Mouse (Mus musculus) hindbrain, embryonic 12.5 days (tissue): ENCODE data around the gene Alg2. TPM values are rescaled to one million over a fixed set of nuclear protein-coding genes. Genes with fewer than 3 reads are reported as not detected.
A peak's percentile ranks its signal among the peaks of the same experiment; 100 is the strongest.

Source experiments
- ATAC-seq: fragments of 200-750 bp; cut with Nextera tagmentation; 2 replicates; pipeline ENCODE4 v1.8.0; 2017; ENCODE audit warnings: moderate TSS enrichment; ENCODE audit not compliant: low FRiP score
- H3K27ac ChIP-seq: fragments of 300-500 bp; sonication (generic); 2 replicates; pipeline ENCODE4 v1.5.1; 2016; ENCODE audit warnings: mild to moderate bottlenecking
- H3K27me3 ChIP-seq: fragments of 300-500 bp; sonication (generic); 2 replicates; pipeline ENCODE4 v1.6.1; 2016; ENCODE audit warnings: mild to moderate bottlenecking
- H3K36me3 ChIP-seq: fragments of 300-500 bp; sonication (generic); 2 replicates; pipeline ENCODE4 v1.6.1; 2016; ENCODE audit warnings: mild to moderate bottlenecking
- H3K4me1 ChIP-seq: fragments of 300-500 bp; sonication (generic); 2 replicates; pipeline ENCODE4 v1.6.1; 2016
- H3K4me2 ChIP-seq: fragments of 300-500 bp; sonication (generic); replicated peaks from 2 replicates; pipeline ENCODE4 v1.6.1; 2016; ENCODE audit warnings: mild to moderate bottlenecking
- H3K4me3 ChIP-seq: fragments of 300-500 bp; sonication (generic); 2 replicates; pipeline ENCODE4 v1.5.1; 2016; ENCODE audit warnings: mild to moderate bottlenecking
- H3K9ac ChIP-seq: fragments of 300-500 bp; sonication (generic); 2 replicates; pipeline ENCODE4 v1.6.1; 2016; ENCODE audit warnings: mild to moderate bottlenecking, moderate library complexity
- H3K9me3 ChIP-seq: fragments of 300-500 bp; sonication (generic); replicated peaks from 2 replicates; pipeline ENCODE4 v1.6.1; 2016; ENCODE audit warnings: mild to moderate bottlenecking
- WGBS: fragments of 180-500 bp; shearing (Covaris S2); methylation state at CpG from one replicate; pipeline ENCODE4 v1.1.7; 2016; 5-methylcytosine and 5-hydroxymethylcytosine counted together
- polyA plus RNA-seq: library from polyadenylated mRNA; unstranded; fragments of >200 nt; fragmentation: Nextera tagmentation; extraction: Ambion mirVana; gene quantifications from 2 replicates; pipeline ENCODE4 v1.2.1, GENCODE M21; 2016

Gene Alg2
- polyA plus RNA-seq, 1 experiment from 2014 or later = 196 TPM

DNA sequence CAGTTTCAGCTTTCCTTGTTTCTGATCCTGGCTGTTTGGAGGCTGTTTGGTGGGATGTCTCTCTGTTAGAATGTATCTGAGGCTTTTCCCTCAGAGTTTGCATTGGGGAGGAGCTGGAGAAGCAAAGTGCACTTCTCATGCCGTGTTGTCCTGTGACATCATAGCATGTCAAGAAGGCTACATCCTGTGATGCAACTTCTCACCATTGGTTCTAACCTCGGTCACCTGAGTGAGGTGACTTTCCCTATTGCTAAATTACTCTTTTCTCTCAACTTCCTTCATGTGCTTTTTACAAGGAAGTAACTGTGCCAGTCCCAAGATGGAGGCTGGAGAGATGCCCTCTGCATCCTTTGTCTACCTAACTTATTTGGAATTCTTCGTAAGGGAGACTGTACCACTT is 25.6 kb downstream of the Alg2 start:
- no peak for ATAC-seq
- Histone ChIP-seq H3K9me3 (no peaks in the 10 kb centered on the region), H3K36me3 (no peaks in the 10 kb centered on the region), H3K27me3 (no peaks in the 10 kb centered on the region), H3K27ac (no peak overlapping the region), H3K9ac (no peak overlapping the region), H3K4me2 (no peak overlapping the region), H3K4me3 (no peak overlapping the region), H3K4me1 (peaks cover 11% of the 10 kb centered on the region; the same call in 1 of the 2 replicates)
- WGBS = 89% methylated on average over 3 of the region's 3 CpGs

DNA sequence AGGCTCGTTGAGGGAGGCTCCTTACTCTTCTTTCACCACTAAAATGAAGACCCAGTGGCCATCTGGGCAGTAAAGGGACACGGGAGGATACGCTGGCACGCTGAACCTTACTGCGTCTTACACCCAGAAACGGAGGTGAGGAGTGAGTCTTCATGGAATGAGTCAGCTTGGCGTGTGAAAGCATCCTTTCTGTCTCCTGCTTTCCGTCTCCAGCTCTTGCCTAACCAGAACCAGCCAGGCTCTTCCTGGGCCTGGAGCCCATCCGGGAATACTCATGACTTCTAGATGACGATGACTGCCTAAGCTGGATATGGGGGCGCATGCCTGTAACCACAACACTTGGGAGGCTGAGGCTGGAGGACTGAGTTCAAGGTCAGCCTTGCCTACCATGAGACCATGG is 33.2 kb downstream of the Alg2 start:
- no peak overlapping the region for H3K27ac ChIP-seq
- H3K27me3 ChIP-seq = peaks cover 3% of the 10 kb centered on the region; the same call in 1 of the 2 replicates

DNA sequence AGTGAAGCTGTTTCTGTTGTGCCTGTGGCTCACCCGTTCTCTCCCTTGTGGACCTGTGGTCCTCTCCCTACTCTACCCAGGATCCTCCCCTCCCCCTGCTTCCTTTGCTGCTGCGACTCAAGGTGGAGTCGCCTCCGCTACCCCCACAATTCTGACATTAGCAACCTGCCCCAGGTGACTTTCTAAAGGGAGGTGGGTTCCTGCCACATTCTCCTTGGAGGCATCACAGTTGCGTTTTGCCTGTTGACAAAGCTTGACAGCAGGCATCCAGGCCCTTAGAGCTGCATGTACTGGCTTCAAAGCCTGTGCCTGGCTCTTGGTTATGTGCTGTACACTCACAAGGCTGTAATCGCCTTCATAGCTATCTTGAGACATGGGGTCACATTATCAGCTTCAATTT is 35.2 kb downstream of the Alg2 start:
- Histone ChIP-seq H3K36me3 (no peaks in the 10 kb centered on the region), H3K27me3 (peaks cover 3% of the 10 kb centered on the region; the same call in 1 of the 2 replicates), H3K9ac (no peak overlapping the region), H3K27ac (no peak overlapping the region), H3K4me1 (peaks cover 37% of the 10 kb centered on the region), H3K9me3 (no peaks in the 10 kb centered on the region), H3K4me2 (no peak overlapping the region), H3K4me3 (no peak overlapping the region)
- 72% methylated on average over 6 of the region's 6 CpGs for WGBS
- no peak for ATAC-seq

More for the DNA sequence above, 33.2 kb downstream of the Alg2 start:
- H3K9me3 ChIP-seq = no peaks in the 10 kb centered on the region
- H3K4me2 ChIP-seq = no peak overlapping the region
- no peak for ATAC-seq
- WGBS = 90% methylated on average over 11 of the region's 11 CpGs
- H3K4me1 ChIP-seq = peaks cover 27% of the 10 kb centered on the region
- H3K36me3 ChIP-seq = no peaks in the 10 kb centered on the region
- H3K4me3 ChIP-seq = no peak overlapping the region
- H3K9ac ChIP-seq = no peak overlapping the region

DNA sequence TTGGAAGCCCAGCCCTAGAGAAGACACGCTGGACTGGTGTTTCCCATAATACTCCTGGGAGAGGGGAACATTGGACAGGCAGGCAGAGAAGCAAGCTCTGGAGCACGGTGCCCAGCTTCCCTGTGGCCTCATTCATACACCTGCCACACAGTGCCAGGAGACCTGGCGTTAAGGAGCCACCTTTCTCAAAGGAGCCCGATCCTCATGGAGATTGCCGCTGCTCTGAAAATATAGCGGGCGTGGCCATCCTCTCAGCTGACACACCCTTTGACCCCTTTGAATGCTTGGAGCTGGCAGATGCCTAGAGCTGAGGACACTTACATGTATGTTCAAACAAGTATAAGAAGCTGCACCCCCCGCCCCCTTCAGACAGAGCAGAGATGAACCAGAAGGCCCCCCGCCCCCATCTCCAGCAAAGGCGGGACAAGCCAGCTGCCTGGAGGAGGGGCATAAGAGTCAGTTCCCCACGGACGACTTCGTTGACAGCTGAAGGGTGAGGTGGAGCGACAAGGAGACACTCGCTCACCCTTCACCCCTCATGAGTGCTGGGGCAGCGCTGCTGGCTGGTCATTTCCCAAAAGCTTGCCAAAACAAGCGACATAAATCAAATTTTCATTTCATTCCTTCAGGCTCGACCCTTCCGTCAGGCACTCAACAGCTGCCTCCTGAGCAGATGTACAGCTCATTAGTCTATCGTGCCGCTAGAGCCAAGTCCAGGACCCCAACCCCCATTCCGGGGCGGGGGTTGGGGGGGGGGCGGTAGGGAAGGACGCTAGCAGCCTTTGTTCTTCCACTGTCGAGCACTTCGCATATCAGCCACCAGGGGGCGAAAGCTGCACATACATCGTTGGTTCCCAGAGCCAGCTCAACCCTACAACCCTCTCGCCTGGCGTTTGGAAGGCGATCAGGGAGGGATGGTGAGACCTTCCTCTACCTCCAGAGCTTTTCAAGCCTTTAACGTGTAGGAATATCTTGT is 36.5 kb downstream of the Alg2 start:
- Histone ChIP-seq H3K4me3 (peak overlapping the region; percentile 40), H3K27ac (peak overlapping the region; percentile 85)
- peak; percentile 89 for ATAC-seq

DNA sequence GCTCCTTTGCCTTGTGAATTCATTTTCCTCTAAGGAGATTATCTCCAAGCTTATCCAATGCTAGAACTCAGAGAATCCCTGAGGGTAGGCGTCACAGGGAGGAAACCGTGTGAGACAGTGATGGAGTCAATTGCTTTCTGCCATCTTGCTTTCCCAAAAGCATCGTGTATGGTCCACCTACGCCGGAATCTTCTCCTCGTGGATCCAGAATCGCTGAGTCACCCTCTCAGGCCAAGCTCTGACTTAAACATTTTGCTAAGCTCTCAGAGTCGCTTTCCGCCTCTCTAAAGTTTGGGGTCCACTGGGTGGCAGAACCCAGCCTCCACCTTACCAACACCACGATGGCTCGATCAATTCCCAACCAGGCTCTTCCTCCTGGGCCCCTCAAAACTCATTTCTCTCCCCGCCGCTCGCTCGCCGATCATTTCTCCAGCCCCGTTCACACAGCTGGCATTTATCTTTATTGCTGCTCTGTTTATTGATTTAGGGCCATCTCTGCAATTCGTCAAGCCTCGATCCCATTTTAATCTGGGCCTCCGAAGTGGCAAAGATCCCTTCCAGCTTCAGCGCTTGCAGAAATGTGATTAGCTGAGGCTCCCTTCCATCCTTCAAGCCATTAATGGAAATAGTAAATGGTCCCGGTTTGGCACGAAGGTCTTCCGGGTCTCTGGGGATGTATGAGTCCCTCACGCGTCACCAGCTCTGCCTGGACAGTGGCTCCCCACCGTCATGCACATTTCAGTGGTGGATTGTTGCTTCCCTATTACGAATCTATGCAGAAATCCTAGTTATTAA is 38.4 kb downstream of the Alg2 start:
- Histone ChIP-seq H3K9ac (no peak overlapping the region), H3K4me1 (peaks cover 43% of the 10 kb centered on the region), H3K36me3 (no peaks in the 10 kb centered on the region), H3K9me3 (no peaks in the 10 kb centered on the region), H3K4me2 (no peak overlapping the region), H3K4me3 (no peak overlapping the region), H3K27me3 (peaks cover 3% of the 10 kb centered on the region; the same call in 1 of the 2 replicates), H3K27ac (peak overlapping the region; percentile 13; the same call in 1 of the 2 replicates)
- ATAC-seq = no peak
- 70% methylated on average over 28 of the region's 28 CpGs for WGBS

More for the DNA sequence above, 36.5 kb downstream of the Alg2 start:
- H3K4me2 ChIP-seq = peak overlapping the region; percentile 56
- H3K4me1 ChIP-seq = peaks cover 42% of the 10 kb centered on the region
- no peaks in the 10 kb centered on the region for H3K36me3 ChIP-seq
- H3K9me3 ChIP-seq = no peaks in the 10 kb centered on the region
- H3K27me3 ChIP-seq = peaks cover 3% of the 10 kb centered on the region; the same call in 1 of the 2 replicates
- peak overlapping the region; percentile 65 for H3K9ac ChIP-seq
- WGBS = under 1% methylated on average over 33 of the region's 33 CpGs

DNA sequence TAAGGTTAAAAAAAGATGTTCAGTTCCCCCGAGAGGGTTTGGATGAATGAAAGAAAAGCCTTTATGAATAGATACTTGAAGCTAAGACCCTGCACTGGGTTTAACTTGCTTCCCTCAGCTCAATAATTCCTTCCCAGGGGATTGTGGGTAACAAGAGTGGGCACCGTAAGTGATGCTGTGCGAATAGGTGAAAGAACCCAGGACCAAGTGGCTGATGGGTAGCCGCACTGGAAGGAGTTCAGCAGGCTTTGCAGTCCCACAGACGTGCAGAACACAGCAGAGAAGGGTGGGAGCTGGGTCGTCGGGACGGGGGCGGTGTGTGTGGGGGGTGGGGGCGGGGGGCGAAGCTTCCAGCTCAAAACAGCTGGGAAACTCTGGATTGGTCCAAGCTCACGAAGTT is 39.0 kb downstream of the Alg2 start:
- no peak overlapping the region for H3K4me2 ChIP-seq

DNA sequence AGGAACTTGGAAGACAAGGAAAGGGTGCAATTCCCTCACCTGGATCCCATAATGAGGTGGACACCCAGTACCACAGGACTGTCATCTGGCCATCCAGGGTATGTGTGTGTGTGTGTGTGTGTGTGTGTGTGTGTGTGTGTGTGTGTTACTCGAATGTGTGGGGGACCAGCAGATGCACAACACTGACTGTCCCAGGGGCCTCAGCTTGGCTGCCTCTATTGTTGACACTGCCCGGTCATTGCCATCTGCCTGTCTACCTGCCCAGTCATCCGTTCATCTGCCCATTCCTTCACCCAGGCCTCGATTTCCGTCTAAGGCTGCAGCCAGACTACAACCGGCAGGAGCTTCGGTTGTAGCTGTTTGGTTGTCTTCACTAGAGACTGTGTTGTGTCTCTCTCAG is 41.4 kb downstream of the Alg2 start:
- Histone ChIP-seq H3K9ac (no peak overlapping the region), H3K27me3 (peaks cover 3% of the 10 kb centered on the region; the same call in 1 of the 2 replicates), H3K36me3 (no peaks in the 10 kb centered on the region), H3K4me1 (peaks cover 31% of the 10 kb centered on the region; the same call in 1 of the 2 replicates), H3K4me2 (no peak overlapping the region), H3K9me3 (no peaks in the 10 kb centered on the region), H3K27ac (no peak overlapping the region), H3K4me3 (no peak overlapping the region)
- WGBS = 84% methylated on average over 6 of the region's 7 CpGs
- no peak for ATAC-seq

More for the DNA sequence above, 39.0 kb downstream of the Alg2 start:
- peaks cover 41% of the 10 kb centered on the region for H3K4me1 ChIP-seq
- H3K27me3 ChIP-seq = peaks cover 3% of the 10 kb centered on the region; the same call in 1 of the 2 replicates
- H3K36me3 ChIP-seq = no peaks in the 10 kb centered on the region
- no peak overlapping the region for H3K27ac ChIP-seq
- no peaks in the 10 kb centered on the region for H3K9me3 ChIP-seq
- 67% methylated on average over 12 of the region's 12 CpGs for WGBS
- H3K9ac ChIP-seq = no peak overlapping the region
- H3K4me3 ChIP-seq = no peak overlapping the region
- no peak for ATAC-seq

DNA sequence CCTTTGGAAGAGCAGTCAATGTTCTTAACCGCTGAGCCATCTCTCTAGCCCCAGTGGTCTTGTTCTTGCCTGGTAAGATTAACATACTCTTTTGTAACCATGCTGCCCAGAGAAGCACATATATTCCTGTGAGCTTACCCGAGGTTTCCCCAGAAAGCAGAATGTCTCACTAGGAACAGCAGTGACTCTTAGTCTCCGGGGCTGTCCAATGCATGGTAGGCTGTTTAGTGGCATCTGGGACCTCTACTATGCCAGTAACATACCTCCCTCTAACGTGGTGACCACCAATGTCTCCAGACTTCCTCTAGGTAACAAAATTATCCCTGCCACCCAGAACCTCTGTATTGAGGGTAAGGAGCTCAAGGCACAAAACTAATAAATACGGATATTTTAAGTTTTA is 43.1 kb downstream of the Alg2 start:
- Histone ChIP-seq H3K9ac (no peak overlapping the region), H3K36me3 (no peaks in the 10 kb centered on the region), H3K9me3 (no peaks in the 10 kb centered on the region), H3K4me2 (no peak overlapping the region), H3K4me1 (peaks cover 17% of the 10 kb centered on the region; the same call in 1 of the 2 replicates), H3K27ac (no peak overlapping the region), H3K4me3 (no peak overlapping the region), H3K27me3 (no peaks in the 10 kb centered on the region)
- WGBS = 90% methylated on average over 5 of the region's 5 CpGs
- ATAC-seq = no peak

DNA sequence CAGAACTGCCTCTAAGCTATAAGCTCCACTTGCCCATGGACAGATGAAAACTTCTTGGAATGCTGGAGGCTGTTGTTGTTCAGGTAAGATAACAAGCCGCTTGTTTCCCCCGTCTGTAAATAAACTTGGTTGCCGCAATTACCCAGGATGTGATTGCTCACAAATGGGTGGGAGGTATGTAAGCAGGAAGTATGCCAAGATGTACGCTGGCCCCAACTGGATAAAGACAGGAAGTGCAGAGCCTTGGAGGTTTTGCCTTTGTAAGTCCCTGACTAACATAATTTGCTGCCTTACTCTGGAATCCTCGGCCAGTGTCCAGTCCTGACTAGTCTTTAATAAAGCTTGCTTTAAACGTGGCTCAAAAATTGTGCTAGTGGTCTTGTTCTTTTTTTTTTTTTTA is 43.6 kb downstream of the Alg2 start:
- peaks cover 13% of the 10 kb centered on the region; the same call in 1 of the 2 replicates for H3K4me1 ChIP-seq
- ATAC-seq = no peak
- no peaks in the 10 kb centered on the region for H3K27me3 ChIP-seq
- H3K9me3 ChIP-seq = no peaks in the 10 kb centered on the region
- H3K4me2 ChIP-seq = no peak overlapping the region
- H3K9ac ChIP-seq = no peak overlapping the region
- H3K27ac ChIP-seq = no peak overlapping the region
- no peaks in the 10 kb centered on the region for H3K36me3 ChIP-seq
- H3K4me3 ChIP-seq = no peak overlapping the region
- 80% methylated on average over 6 of the region's 6 CpGs for WGBS

DNA sequence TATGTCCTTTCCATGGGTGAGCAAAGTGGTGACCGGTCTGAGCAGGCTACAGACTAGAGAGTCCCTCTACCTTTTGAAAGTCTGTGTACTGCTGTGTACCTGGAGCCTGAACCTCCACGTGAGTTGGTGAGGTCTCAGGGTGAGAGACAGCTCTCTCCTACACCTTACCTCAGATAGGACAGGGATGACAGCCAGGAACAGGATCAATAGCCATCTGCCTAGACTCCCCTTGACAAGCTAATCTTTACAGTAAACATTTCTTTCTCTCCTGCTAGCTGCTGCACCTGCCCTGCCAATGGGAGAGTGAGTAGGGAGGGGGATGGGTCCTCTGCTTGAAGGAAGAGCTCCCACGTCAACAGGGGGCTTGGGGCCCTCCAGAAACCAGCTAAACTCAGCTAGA is 46.5 kb downstream of the Alg2 start:
- Histone ChIP-seq H3K36me3 (no peaks in the 10 kb centered on the region), H3K4me2 (no peak overlapping the region), H3K9me3 (no peaks in the 10 kb centered on the region), H3K9ac (no peak overlapping the region), H3K4me1 (peaks cover 15% of the 10 kb centered on the region; the same call in 1 of the 2 replicates), H3K4me3 (no peak overlapping the region), H3K27ac (no peak overlapping the region), H3K27me3 (no peaks in the 10 kb centered on the region; the same call in 1 of the 2 replicates)
- no peak for ATAC-seq
- WGBS = 71% methylated on average over 3 of the region's 3 CpGs

DNA sequence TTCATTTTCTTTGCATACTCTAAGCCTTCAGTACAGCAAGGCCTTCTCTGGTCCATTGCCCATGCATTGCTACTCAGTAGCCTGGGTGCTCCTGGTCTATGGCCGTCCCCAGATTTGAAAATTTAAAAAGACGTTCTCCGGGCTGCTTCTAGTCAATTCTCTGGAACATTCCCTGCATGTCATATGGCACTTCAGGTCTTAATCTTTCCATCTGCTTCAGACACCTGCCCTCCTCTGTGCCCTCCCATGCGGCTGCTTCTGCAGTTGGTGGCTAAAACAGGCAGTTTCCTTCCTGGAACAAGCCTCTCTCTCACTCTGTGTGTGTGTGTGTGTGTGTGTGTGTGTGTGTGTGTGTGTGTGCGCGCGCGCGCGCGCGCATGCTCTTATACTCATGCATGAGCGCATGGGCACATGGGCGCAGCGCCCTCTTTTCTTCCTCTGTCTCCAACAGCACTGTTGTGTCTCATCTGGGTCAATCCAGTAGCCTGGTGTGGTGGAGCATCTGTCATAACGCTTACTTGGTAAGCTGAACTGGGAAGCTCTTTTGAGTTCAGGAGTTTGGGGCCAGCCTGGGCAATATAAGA is 48.8 kb downstream of the Alg2 start:
- no peak for ATAC-seq
- Histone ChIP-seq H3K9me3 (no peaks in the 10 kb centered on the region), H3K9ac (no peak overlapping the region), H3K4me1 (peaks cover 21% of the 10 kb centered on the region; the same call in 1 of the 2 replicates), H3K36me3 (no peaks in the 10 kb centered on the region), H3K4me2 (no peak overlapping the region), H3K27me3 (no peaks in the 10 kb centered on the region; the same call in 1 of the 2 replicates), H3K27ac (no peak overlapping the region), H3K4me3 (no peak overlapping the region)
- 92% methylated on average over 16 of the region's 16 CpGs for WGBS
